Mouse (Mus musculus): ENCODE measurements around the gene Cog7. TPM values are rescaled to one million over a fixed set of nuclear protein-coding genes. Genes with fewer than 3 reads are reported as not detected.

Gene Cog7
- polyA plus RNA-seq, 1 experiment: 45.1 TPM

DNA sequence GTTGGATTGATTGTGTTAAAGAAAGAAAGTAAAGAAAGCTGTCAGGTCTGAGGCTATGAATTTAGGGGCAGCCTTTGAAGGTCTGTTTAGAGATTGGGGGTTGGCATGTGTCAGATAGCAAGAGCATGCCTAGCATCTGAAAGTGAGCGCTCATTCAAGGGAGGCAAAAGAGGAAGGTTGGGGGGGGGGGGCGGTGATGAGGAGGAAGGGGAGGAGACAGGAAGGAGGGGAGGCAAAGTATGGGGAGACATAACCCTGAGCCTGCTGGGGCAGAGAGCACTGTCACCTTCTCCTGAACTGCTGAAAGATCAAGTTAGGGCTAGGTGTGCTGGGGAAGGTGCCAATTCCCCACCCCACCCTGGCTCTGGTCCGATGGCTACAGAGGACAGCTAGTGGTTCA lies 109.9 kb downstream of the Cog7 start:
- Histone ChIP-seq H3K4me3 (ENCODE audit: control insufficient read depth, low read depth, low read length) (no peak overlapping the region), H3K36me3 (ENCODE audit: control insufficient read depth, insufficient read depth, low read length) (no peaks in the 10 kb centered on the region), H3K4me1 (ENCODE audit: control insufficient read depth, insufficient read depth, low read length) (peaks cover 2% of the 10 kb centered on the region; the same call in 1 of the 2 replicates), H3K27ac (ENCODE audit: control insufficient read depth, insufficient read depth, low read depth, low read length) (no peak overlapping the region), H3K27me3 (ENCODE audit: control insufficient read depth, insufficient read depth, low read length) (no peaks in the 10 kb centered on the region)
- no peak for TF ChIP-seq POLR2A (IDR thresholded peaks at IDR 0.05; ENCODE audit: control insufficient read depth, low read depth, low read length)
- TF ChIP-seq CTCF (IDR thresholded peaks at IDR 0.05; ENCODE audit: control insufficient read depth, insufficient read depth, insufficient replicate concordance, low read depth, low read length): no peak

DNA sequence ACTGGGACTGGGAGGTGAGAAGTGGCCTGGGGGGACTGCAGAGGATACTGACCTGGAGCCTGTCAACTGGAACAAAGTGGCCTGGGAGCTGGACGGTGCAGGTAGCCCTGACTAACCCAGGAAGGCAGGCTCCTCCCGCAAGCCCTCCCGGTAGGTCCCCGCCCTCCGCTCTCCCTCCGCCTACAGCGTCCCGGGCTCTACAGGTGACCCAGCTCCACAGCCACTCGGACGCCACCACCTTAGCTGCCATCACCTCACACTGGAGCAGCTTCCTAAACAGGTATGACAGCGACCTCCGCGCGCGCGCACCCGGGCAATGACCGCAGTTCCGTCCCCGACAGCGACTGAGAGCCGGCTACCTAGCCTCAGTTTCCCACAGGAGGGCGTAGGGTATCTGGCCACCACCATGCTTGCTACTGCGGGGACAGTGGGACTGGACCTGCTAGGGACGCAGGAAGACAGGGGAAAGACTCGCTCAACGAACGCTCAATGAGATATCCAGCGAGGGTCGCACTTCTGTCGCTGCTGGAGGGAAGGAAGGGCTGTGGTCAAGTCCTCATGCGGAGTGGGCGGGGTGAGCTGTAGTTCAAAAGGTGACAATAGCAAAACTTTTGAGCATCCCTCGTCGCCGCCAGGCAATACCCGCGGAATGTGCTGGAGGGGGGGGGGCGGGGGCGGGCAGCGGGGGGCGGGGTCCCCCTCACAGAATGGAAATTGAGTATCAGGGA lies 116.5 kb downstream of the Cog7 start, which contains the start of gene Scnn1b:
Gene Scnn1b, plus strand, starts transcription at position 181 of the 728 bp plus-strand sequence.
- no peak for TF ChIP-seq POLR2A (IDR thresholded peaks at IDR 0.05; ENCODE audit: control insufficient read depth, low read depth, low read length)
- TF ChIP-seq CTCF (IDR thresholded peaks at IDR 0.05; ENCODE audit: control insufficient read depth, insufficient read depth, insufficient replicate concordance, low read depth, low read length): no peak
- H3K36me3 ChIP-seq (ENCODE audit: control insufficient read depth, insufficient read depth, low read length): no peaks in the 10 kb centered on the region
- H3K4me1 ChIP-seq (ENCODE audit: control insufficient read depth, insufficient read depth, low read length): peaks cover 6% of the 10 kb centered on the region
- peaks cover 3% of the 10 kb centered on the region; the same call in 1 of the 2 replicates for H3K27me3 ChIP-seq (ENCODE audit: control insufficient read depth, insufficient read depth, low read length)
- peak within 1 kb of the TSS; percentile 67 for H3K4me3 ChIP-seq (ENCODE audit: control insufficient read depth, low read depth, low read length)
- H3K27ac ChIP-seq (ENCODE audit: control insufficient read depth, insufficient read depth, low read depth, low read length): no peak within 1 kb of the TSS

DNA sequence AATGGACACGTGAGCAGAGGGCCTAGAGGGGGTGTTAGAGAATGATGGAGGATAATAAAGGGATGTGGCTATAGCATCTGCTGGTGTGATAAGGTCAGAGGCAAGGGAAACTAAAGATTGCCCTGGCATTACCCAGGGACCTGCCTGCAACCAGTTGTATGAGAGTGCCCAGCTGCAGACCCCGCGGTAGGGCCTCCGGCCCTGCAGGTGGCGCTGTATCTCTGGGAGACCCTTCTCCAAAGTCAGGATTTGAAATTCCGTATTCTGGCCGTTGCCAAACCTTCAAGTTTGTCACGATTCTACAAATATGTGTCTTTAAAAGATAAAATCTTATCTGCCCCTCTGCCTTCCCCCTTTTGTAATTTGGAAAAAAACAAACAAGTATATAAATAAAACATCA lies 122.6 kb downstream of the Cog7 start:
- no peaks in the 10 kb centered on the region for H3K27me3 ChIP-seq (ENCODE audit: control insufficient read depth, insufficient read depth, low read length)
- peaks cover 3% of the 10 kb centered on the region for H3K4me1 ChIP-seq (ENCODE audit: control insufficient read depth, insufficient read depth, low read length)
- H3K4me3 ChIP-seq (ENCODE audit: control insufficient read depth, low read depth, low read length): peak overlapping the region; percentile 7; the same call in 1 of the 2 replicates
- H3K36me3 ChIP-seq (ENCODE audit: control insufficient read depth, insufficient read depth, low read length): no peaks in the 10 kb centered on the region
- TF ChIP-seq POLR2A (IDR thresholded peaks at IDR 0.05; ENCODE audit: control insufficient read depth, low read depth, low read length) (no peak), CTCF (IDR thresholded peaks at IDR 0.05; ENCODE audit: control insufficient read depth, insufficient read depth, insufficient replicate concordance, low read depth, low read length) (peak; percentile 74)
- H3K27ac ChIP-seq (ENCODE audit: control insufficient read depth, insufficient read depth, low read depth, low read length): peak overlapping the region; percentile 72; the same call in 1 of the 2 replicates

DNA sequence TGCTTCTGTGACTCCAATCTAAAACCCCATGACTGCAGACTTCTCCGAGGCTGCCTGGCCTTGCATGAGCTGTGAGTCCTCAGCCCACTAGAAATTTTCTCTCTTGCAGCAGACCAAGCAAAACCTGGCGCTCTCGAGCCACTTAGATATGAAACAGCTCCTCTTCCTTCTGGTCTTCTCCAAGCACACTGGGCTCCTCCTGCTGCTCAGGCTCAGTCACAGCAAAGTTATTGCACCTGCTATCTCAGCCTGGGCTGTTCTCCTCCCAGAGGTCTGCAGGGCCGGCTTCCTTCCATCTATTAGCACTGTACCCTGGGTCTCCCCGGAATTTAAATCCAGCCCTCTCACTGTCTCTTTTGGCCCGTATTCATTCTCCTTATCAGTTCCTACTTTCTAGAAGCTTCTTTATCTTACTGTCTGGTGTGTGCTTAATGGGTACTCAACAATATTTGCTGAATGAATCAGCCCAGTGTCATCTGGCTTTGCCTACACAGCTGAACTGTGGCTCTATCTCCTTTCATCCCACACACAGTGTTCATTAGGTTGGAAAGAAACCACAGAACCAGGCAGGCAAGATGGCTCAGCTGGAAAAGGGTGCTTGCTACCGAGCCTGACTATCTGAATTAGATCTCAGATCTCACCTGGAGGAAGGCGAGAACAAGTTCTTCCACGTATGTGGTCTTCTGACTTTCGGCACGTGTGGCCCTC lies 124.2 kb downstream of the Cog7 start:
- H3K27ac ChIP-seq (ENCODE audit: control insufficient read depth, insufficient read depth, low read depth, low read length): peak overlapping the region; percentile 80
- no peak overlapping the region for H3K4me3 ChIP-seq (ENCODE audit: control insufficient read depth, low read depth, low read length)
- no peaks in the 10 kb centered on the region for H3K36me3 ChIP-seq (ENCODE audit: control insufficient read depth, insufficient read depth, low read length)
- TF ChIP-seq CTCF (IDR thresholded peaks at IDR 0.05; ENCODE audit: control insufficient read depth, insufficient read depth, insufficient replicate concordance, low read depth, low read length) (no peak), POLR2A (IDR thresholded peaks at IDR 0.05; ENCODE audit: control insufficient read depth, low read depth, low read length) (no peak)
- H3K4me1 ChIP-seq (ENCODE audit: control insufficient read depth, insufficient read depth, low read length): peaks cover 3% of the 10 kb centered on the region
- H3K27me3 ChIP-seq (ENCODE audit: control insufficient read depth, insufficient read depth, low read length): no peaks in the 10 kb centered on the region

DNA sequence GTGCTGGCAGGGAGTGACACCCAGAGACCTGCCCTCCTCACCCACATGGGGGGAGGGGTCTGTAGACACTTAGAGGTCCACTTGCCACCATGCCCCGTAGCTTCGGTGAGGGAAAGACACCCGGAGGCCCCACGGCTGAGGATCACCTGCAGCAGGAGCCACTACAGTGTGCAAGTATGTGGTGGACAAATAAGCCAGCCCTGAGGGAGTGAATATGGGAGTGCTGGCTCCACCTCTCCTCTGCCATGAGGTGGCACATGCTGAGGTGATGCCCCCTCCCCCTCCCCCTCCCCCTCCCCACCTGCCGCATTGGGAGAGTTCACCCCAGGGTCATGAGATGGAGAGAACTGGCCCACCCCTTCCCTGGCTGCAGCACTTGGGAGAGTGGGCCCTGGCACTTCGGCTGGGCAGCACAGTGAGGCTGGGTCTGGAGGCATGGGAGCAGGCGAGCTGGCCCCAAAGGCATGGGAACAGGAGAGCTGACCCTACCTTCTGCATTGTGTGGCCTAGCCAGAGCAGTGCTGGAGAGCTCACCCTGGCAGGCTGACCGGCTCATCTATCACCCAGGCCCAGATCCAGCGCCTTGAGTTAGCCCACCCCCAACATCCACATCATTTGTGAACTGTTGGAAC lies 132.9 kb downstream of the Cog7 start:
- no peaks in the 10 kb centered on the region for H3K27me3 ChIP-seq (ENCODE audit: control insufficient read depth, insufficient read depth, low read length)
- H3K27ac ChIP-seq (ENCODE audit: control insufficient read depth, insufficient read depth, low read depth, low read length): no peak overlapping the region
- no peaks in the 10 kb centered on the region for H3K36me3 ChIP-seq (ENCODE audit: control insufficient read depth, insufficient read depth, low read length)
- H3K4me3 ChIP-seq (ENCODE audit: control insufficient read depth, low read depth, low read length): no peak overlapping the region
- no peak for TF ChIP-seq POLR2A (IDR thresholded peaks at IDR 0.05; ENCODE audit: control insufficient read depth, low read depth, low read length)
- TF ChIP-seq CTCF (IDR thresholded peaks at IDR 0.05; ENCODE audit: control insufficient read depth, insufficient read depth, insufficient replicate concordance, low read depth, low read length): no peak
- no peaks in the 10 kb centered on the region for H3K4me1 ChIP-seq (ENCODE audit: control insufficient read depth, insufficient read depth, low read length)

DNA sequence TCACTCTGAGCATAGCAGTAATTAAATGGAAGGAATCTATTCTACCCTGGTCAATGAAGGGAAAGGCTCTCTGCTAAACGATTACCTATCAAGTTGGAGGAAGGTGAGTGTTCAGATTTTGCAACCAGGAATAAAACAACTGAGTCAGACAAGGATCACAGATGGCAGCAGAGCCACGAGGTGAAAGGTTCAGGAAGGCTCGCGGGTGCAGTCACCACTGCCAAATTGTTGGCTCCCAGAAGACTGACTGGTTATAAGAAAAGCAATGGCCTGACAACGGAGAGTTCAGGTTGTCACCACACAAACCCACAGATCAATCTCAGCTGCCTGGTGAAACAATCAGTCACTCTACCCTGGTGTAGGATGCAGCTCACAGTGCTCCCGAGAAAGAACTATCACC lies 135.5 kb downstream of the Cog7 start:
- TF ChIP-seq CTCF (IDR thresholded peaks at IDR 0.05; ENCODE audit: control insufficient read depth, insufficient read depth, insufficient replicate concordance, low read depth, low read length): no peak
- no peak for TF ChIP-seq POLR2A (IDR thresholded peaks at IDR 0.05; ENCODE audit: control insufficient read depth, low read depth, low read length)
- H3K4me3 ChIP-seq (ENCODE audit: control insufficient read depth, low read depth, low read length): no peak overlapping the region
- no peak overlapping the region for H3K27ac ChIP-seq (ENCODE audit: control insufficient read depth, insufficient read depth, low read depth, low read length)
- no peaks in the 10 kb centered on the region for H3K4me1 ChIP-seq (ENCODE audit: control insufficient read depth, insufficient read depth, low read length)
- H3K36me3 ChIP-seq (ENCODE audit: control insufficient read depth, insufficient read depth, low read length): no peaks in the 10 kb centered on the region
- H3K27me3 ChIP-seq (ENCODE audit: control insufficient read depth, insufficient read depth, low read length): no peaks in the 10 kb centered on the region

DNA sequence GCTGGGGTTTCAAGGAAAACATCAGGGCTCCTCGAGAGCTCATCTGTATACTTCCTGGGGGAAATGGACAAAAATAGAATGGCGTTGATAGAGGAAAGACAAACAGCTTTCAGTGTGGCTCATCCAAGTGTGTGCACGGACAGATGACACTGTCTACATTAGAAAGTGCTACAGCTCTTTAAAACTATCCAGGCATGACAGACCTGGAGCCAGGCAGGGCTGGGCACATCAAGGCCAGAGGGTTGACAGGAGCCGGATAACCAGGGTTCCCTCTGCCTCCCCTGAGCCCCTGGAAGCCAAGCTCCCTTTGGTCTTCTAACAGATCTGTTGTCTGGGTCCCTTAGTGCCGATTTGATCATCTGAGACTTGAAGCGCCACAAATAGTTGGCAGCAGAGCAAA lies 139.3 kb downstream of the Cog7 start:
- Histone ChIP-seq H3K4me3 (ENCODE audit: control insufficient read depth, low read depth, low read length) (no peak overlapping the region), H3K27ac (ENCODE audit: control insufficient read depth, insufficient read depth, low read depth, low read length) (no peak overlapping the region), H3K36me3 (ENCODE audit: control insufficient read depth, insufficient read depth, low read length) (no peaks in the 10 kb centered on the region), H3K4me1 (ENCODE audit: control insufficient read depth, insufficient read depth, low read length) (no peaks in the 10 kb centered on the region), H3K27me3 (ENCODE audit: control insufficient read depth, insufficient read depth, low read length) (no peaks in the 10 kb centered on the region)
- TF ChIP-seq POLR2A (IDR thresholded peaks at IDR 0.05; ENCODE audit: control insufficient read depth, low read depth, low read length) (no peak), CTCF (IDR thresholded peaks at IDR 0.05; ENCODE audit: control insufficient read depth, insufficient read depth, insufficient replicate concordance, low read depth, low read length) (no peak)

All from testis, adult 2 months (tissue).